Mouse (Mus musculus): ENCODE measurements at regions not wholly inside any gene's neighbourhood (a gene's known extent, or its start where the extent isn't known, plus 50 kb on each side); places are given as distances from the start of the nearest gene placed in this dataset.
"Not testable (repeated sequence)": the region's sequence is repeated elsewhere in the genome, so short reads cannot be mapped to it uniquely, and the experiment has no call there.

DNA sequence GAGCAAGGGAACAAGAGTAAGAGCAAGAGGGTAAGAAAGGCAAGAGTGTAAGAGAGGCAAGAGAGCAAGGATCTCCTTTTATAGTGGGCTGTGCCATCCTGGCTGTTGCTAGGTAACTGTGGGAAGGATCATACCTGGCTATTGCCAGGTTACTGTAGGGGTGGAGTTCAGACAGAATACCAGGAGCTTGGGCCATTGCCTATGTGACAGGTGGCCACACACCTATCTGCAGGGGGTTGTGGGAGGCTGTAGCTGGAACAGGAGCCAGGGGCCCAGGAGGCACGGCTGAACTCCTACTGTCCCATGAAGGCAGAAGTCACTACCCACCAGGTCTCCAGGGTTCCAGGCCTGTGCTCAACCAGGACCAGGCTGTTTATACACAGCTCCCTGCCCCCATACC lies 1149.0 kb downstream of the 9330182O14Rik start:
- no peak for DNase-seq (ENCODE audit: low read depth)

DNA sequence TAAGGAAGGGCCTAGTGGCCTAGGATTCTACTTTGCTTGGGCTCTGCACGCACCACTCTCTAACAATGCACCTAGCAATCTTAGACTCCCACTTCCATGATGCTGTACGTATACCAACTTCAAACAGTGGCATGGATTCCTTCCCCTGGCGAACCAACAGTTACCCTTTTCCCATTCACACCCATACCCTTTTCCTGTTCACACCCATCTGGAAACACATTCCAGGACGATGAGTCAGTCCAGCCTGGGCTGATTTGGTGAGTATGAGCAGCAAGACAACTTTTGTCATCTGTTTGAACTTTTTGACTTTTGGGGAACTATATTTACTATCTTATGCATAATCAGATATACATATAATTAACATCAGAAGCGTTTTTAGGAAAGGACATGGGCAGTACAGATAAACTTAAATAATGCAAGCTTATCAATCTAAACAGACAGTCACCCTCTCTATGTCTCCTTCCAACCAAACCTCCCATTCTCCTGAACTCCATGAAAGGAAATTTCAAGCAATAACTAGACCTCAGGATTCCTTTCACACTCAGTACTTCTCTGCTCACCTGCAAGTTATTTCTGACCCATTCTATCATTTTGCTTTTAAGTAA lies 1152.7 kb downstream of the 9330182O14Rik start:
- DNase-seq (ENCODE audit: low read depth), result no peak

DNA sequence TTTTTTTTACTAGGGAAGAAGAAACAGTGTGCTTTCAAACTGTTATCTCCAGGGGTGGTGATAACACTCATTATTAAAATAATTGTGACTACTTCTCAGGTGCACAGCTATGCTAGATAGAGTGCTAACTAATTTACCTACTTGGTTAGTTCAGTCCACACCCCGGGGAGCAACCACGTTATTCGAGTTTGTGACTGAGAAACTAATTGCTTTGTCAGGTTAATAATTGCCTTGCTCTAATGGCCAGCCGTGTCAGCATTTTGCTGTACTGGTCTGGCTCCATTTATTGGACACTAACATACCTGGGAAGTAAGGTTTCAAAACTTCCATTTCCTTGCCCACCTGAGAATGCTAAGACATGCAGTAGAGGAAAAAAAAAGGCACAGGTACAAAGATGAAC lies 1163.3 kb downstream of the 9330182O14Rik start:
- no peak for DNase-seq (ENCODE audit: low read depth)

DNA sequence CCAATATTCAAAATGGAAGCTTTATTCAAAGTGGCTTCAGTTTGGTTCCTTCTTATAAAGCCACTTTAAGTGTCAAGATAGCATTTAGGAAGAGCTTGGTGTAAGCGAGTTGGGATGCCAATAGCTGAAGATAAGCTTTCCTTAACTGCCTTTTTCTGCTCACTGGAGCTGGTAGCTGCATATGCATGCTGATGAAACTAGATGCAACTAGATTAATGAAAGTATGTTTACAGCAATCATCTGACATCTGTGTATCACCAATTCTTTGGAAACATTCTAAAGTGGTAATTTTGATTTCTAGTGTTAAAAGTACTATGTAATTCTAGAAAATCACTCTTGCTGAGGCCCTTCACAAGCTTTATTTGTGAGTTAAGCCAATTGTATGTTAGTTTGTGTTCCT lies 1172.5 kb downstream of the 9330182O14Rik start:
- DNase-seq (ENCODE audit: low read depth), result no peak

DNA sequence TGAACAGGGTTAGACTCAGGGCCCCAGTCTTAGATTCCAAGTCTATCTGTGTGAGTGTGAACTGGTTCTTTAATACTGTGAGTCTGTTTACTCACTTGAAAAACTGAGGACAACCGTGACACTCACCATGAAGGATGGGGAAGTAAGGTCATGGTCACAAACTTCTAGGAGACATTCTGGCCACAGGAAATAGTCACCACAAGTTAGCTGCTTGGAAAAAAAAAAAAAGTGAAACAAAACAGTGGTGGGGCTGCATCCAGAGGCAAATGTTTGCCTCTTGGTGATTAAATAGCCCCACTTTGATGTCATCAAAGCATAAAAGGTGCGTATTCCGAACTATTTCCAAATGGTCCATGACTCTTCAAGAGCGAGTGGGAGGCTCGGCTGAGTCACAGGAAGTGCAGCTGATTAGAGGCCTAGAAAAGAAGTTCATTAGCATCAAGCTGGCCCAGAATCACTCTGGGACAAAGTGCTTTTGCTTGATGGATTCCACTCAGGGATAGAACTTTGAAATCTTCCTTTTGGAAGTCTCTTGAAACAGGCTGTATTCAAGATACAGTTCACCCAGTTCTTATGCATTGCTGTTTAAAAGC lies 1177.7 kb downstream of the 9330182O14Rik start:
- DNase-seq (ENCODE audit: low read depth), result no peak

DNA sequence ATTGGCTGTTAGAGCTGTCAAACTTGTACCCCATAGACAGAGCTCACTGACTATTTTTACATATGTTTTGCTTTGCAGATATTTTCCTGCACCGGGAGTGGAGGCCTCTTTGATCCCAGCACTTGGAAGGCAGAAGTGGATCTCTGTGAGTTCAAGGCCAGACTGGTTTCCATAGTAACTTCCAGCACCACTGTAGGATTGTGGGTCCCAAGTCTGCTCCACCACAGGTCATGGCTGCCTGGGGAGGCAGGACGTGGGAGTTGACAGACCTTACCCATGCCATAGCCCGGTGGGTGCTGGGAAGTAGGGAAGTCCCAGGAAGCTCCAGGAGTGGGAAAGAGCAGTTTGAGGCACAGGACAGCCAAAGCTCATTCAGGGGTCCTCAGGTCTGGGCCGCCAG lies 1180.8 kb downstream of the 9330182O14Rik start:
- DNase-seq (ENCODE audit: low read depth), result no peak

DNA sequence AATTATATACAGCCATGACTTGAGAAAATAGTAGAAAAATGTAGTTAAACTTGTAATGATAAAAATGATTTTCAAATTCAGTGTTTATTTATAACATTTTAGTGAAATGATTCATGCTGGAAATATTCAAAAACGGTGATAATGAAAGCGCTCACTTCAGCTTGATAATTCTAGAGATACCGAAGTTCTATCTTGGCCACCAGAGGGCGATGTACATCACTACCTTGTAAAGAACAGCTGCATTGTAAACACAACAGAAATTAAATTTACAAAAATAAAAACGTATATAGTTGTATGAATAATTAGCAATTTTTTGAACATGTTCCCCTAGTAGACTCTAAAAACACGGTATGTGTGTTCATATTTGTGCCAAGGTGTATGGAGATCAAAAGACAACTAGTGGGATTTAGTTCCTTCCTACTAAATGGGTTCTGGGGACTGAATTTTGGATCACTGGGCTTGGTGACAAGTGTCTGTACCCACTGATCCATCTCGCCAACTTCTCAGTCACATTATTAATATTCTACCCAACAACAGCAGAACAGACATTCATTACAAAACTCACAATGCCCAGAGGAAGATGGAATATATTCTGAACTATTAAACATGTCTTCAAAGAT lies 1191.6 kb downstream of the 9330182O14Rik start:
- peak; percentile 33 for DNase-seq (ENCODE audit: low read depth)

DNA sequence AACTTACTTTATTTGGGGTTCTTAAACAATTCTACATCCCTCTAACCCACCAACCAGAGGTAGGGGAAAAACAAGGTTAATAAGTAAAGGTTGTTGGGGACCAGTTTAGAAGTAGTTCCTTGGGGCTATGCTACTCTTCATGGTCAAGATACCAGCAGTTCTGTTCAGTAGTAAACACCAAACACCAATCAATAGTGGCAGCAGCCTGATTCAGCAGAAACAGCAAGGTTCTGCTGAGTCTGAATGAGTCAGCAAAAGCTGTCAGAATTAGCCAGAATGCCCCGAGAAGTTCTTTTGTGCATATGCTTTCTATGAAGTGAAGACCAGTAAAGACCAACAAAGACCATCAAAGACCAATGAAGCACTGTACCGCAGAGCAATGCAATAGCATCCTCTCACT lies 1195.1 kb downstream of the 9330182O14Rik start:
- DNase-seq (ENCODE audit: low read depth), result no peak

DNA sequence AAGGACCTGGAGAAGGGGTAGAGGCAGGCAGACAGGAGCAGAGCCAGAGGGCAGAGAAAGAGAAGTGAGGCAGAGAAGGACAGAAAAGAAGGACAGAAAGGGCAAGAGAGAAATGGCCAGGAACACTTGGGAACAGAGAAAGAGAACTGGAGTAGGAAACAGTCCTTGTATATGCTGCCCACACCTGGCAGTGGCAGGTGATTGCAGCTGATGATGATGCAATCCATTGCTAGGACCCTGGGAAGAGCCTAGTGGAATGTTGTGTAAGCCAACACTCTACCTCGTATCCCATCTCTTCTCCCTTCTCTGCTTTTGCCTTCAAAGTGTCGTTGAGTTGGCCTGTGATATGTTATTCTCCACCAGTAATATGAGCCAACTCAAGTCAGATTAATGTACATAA lies 1195.9 kb downstream of the 9330182O14Rik start:
- DNase-seq (ENCODE audit: low read depth), result no peak

DNA sequence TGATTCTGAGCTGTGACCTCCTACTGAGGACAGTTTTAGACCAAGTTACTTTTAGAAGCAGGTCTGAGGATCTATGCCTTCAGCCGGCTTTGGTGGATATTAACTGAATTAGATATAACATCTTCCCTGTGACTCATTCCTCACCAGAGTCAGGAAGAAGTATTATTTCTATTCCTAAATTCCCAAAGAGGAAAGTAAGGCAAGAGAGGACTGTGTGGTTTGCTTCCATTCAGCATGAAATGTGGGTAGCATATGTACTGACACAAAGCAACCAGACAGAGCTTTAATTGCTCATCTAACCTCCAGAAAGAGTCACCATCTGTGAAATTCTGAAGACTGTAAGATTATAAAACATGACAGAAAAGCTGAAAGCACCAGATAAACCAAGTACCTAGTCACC lies 1198.3 kb downstream of the 9330182O14Rik start:
- DNase-seq (ENCODE audit: low read depth), result no peak

DNA sequence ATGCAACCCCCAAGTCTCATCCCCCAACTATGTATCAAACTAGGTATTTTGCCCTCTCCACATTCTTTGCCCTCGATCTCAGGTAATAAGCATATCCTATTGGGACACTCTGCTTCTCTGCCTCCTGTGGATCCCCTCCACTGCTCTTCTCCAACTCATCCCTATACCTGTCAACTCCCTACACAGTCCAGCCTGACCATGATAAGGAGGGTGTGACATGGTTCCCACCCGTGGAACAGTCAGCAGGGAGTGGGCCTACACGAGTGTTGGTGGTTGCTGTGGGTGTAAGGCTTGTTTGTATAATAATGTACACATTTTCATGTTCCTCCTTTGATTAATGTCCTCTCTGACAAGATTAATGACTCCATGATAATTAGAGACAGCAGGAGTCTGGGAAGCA lies 1199.0 kb downstream of the 9330182O14Rik start:
- no peak for DNase-seq (ENCODE audit: low read depth)

DNA sequence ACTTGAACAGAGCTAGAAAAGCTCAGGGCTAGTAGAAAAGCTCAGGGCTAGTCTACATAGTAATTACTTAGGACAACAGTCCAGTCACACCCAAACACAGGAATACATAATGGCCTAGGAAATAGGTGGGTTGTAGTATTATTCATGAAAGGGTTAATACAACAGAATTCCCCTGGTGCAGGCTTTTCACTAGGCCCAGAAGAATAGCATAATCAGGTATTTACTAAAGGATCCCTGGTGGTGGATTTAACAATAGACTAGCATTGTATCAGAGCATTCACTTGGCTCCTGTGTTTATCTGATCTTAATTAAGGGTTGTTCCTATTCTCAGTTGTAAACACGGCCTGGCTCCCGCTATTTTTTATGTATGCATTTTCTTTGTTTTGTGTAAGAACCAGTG lies 1206.5 kb downstream of the 9330182O14Rik start:
- DNase-seq (ENCODE audit: low read depth), result not testable (repeated sequence)

DNA sequence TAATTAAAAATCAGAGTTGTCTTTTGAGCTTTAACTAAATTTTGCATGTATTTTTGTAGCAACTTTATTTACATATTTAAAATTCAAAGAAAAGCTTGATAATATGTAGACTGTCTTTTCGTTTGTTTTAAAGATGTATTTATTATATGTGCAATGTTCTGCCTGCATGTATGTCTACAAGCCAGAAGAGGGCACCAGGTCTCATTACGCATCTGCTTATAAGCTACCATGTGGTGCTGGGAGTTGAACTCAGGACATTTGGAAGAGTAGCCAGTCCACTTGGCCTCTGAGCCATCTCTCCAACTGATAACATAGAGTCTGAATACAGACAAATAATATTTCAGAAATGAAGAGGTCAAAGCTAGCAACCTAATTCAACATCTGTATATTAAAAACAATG lies 1211.4 kb downstream of the 9330182O14Rik start:
- DNase-seq (ENCODE audit: low read depth), result no peak

DNA sequence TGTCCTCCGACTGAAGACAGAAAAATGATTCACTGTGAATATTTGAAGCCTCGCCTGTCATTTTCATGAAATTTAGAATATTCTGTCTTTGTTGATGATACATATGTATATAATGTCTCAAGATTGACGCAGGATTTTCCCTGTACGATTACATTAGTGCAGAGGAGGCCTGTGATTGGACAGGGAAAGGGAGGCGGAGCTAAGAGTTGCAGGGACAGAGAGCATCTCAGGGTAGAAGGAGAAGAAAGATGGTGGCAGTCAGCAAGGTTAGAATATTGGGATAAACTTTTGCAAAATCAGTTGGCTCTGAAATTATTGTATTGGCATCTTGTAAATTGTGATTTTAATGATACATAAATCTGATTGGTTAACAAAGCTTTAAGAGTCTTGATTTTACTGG lies 1213.1 kb downstream of the 9330182O14Rik start:
- DNase-seq (ENCODE audit: low read depth), result no peak

DNA sequence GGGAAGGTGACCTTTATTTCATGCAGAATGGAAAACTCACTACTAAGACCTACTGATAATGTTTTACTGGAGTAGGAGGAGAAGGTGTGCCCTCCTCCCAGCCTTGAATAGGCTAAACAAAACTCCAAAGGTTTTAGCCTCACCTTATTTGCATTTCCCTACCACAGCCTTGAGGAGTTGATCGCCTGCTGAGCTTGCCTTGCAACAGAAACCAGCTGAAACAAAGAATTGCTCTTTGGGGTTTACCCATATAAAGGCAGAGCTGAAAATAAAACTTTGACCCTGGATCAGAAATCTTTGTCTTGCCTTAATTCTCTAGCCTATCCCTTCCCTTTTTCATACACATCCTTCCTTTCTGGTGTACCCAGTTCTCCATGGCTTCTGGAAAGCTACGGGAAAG lies 1218.0 kb downstream of the 9330182O14Rik start:
- no peak for DNase-seq (ENCODE audit: low read depth)

DNA sequence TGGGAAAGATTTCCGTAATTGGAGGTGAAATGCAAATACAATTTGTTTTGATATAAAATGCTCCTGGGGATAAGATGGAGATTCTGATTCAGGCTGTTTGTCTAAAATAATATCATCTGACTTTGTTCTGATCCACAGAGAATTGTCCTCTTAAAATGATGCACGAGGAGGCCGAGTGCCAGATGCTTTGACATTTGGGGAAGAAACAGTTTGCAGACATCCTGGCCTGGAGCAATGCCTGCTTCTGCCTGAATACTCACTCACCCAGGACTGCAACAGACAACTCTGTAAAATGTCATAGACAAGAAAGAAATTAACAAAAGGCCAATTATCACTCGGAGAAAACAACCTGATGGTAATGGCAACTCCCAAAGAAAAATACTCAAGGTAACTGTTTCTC lies 1225.1 kb downstream of the 9330182O14Rik start:
- no peak for DNase-seq (ENCODE audit: low read depth)

DNA sequence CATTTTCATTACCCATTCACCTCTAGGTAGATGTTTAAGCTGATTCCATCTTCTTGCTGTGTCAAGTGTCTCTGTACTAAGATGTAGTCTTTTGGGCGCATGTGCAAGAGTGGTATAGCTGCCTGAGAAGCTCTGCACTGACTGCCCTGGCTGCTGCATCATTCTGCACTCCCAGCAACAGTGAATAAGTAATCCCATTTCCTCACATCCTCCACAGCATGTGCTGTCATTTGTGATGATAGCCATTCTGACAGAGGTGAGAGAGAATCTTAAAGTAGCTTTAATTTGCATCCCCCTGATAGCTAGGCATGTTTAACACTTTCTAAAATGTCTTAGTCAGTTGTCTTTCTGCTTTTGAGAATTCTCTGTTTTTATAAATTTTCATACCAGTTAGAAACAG lies 1240.5 kb downstream of the 9330182O14Rik start:
- no peak for DNase-seq (ENCODE audit: low read depth)

DNA sequence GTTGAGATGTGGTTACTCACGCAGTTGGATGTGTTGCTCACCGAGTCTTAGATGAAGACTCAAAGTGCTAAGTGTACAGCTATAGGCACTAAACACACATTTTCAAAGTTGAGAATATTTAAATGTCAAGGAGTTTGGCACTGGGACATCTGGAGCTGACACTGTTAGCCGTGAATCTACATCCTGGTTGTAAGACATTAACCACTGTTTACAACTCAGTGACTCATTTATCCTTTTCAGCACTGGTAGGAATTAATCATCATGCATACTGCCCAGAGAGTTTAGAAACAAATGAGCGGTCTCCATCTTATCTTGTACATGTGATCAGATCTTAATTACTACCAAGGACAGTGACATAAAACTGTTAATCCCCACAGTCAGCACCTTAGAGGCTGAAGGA lies 1241.7 kb downstream of the 9330182O14Rik start:
- no peak for DNase-seq (ENCODE audit: low read depth)

DNA sequence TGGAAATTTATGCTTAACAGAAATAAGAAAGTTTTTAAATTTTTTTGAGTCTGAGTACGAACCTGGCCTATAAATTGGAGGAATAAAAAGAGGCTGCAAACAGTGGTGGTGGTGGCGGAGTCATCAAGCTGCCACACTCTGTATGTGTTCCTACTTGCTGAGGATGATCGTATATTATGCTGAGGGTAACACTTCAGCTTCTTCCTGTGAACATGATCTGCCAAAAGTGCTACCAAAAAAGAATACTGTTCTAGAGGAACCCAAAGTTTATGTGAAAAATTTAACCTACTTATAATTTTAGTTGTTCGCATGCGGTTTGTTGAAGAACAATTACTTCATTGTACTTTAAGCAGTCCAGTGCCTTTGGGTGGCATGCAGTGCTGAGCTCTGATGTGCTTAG lies 1245.5 kb downstream of the 9330182O14Rik start:
- DNase-seq (ENCODE audit: low read depth), result no peak

DNA sequence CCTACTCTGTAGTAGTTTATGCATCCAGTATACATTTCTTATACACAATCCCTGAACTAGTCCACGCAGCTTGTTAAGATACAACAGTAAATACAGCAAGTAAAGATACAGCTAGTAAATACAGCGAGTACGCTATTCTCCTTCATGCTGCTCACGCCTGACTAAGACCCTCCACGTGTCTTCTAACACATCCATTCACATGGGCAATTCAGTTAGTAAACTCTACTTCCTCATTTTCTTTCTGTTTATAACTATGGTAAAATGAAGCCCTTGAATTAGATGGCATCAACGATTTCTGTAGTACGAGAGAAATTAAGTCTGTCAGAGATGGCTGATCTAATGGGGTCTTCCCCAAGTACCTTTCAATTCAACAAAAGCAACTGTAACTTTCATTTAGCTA lies 1246.3 kb downstream of the 9330182O14Rik start:
- DNase-seq (ENCODE audit: low read depth), result no peak

DNA sequence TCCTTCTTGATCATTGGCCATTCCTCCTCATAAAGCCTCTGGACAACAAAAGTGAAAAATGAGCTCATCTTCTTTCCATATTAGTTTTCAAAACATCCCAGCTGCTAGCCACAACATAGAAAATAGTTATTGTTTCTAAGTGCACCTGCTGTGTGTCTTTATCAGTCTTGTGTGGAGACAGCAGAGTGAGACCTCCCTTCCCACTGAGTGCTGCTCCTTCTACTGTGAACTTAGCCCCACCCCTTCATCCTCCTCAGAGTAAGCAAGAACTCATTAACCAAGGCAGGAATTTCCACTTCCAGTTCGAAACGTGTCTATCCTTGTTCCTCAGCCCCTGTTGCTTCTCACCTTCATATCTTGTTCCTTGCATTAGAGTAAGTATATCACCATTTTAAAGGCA lies 1256.5 kb downstream of the 9330182O14Rik start:
- no peak for DNase-seq (ENCODE audit: low read depth)
